Mouse (Mus musculus) heart, embryonic 16.5 days (tissue): ENCODE results near the gene Upp2. TPM values are rescaled to one million over a fixed set of nuclear protein-coding genes. Genes with fewer than 3 reads are reported as not detected.

Experiments
- ATAC-seq: fragments of 200-750 bp; cut with Nextera tagmentation; replicated peaks from 2 replicates; pipeline ENCODE4 v1.8.0; 2017; ENCODE audit warnings: moderate number of reproducible peaks; ENCODE audit not compliant: insufficient read depth, low FRiP score; ENCODE audit errors: extremely low read depth
- H3K27ac ChIP-seq: fragments of 300-500 bp; sonication (generic); 2 replicates; pipeline ENCODE4 v1.5.1; 2014; ENCODE audit warnings: mild to moderate bottlenecking, low read length, control low read depth, moderate library complexity
- H3K27me3 ChIP-seq: fragments of 300-500 bp; sonication (generic); 2 replicates; pipeline ENCODE4 v1.6.1; 2014; ENCODE audit warnings: low read length, mixed read lengths; ENCODE audit not compliant: control insufficient read depth, insufficient read depth
- H3K36me3 ChIP-seq: fragments of 300-500 bp; sonication (generic); 2 replicates; pipeline ENCODE4 v1.6.1; 2014; ENCODE audit not compliant: control insufficient read depth, insufficient read depth
- H3K4me1 ChIP-seq: fragments of 300-500 bp; sonication (generic); 2 replicates; pipeline ENCODE4 v1.6.1; 2014; ENCODE audit warnings: low read length, mixed read lengths; ENCODE audit not compliant: control insufficient read depth, insufficient read depth
- H3K4me2 ChIP-seq: fragments of 300-500 bp; sonication (generic); 2 replicates; pipeline ENCODE4 v1.6.1; 2014; ENCODE audit warnings: low read depth, mild to moderate bottlenecking, control low read depth, low read length
- H3K4me3 ChIP-seq: fragments of 300-500 bp; sonication (generic); 2 replicates; pipeline ENCODE4 v1.5.1; 2014; ENCODE audit warnings: mild to moderate bottlenecking, control low read depth, low read length
- H3K9ac ChIP-seq: fragments of 300-500 bp; sonication (generic); 2 replicates; pipeline ENCODE4 v1.6.1; 2014; ENCODE audit warnings: low read length, control low read depth
- H3K9me3 ChIP-seq: fragments of 300-500 bp; sonication (generic); replicated peaks from 2 replicates; pipeline ENCODE4 v1.6.1; 2016; ENCODE audit warnings: low read length; ENCODE audit not compliant: control insufficient read depth
- WGBS: fragments of 180-500 bp; shearing (Covaris S2); extraction: QIAGEN DNeasy Blood & Tissue Kit; methylation state at CpG from one replicate; pipeline ENCODE4 v1.1.7; 2014; 5-methylcytosine and 5-hydroxymethylcytosine counted together
- polyA plus RNA-seq: library from polyadenylated mRNA; unstranded; fragments of >200 nt; fragmentation: Nextera tagmentation; extraction: Ambion mirVana; gene quantifications from 2 replicates; pipeline ENCODE4 v1.2.1, GENCODE M21; 2015

Upp2 gene
- polyA plus RNA-seq, 1 experiment from 2014 or later, result 5.4 TPM

GRCm38 (mm10) chr2:58614851-58615250 is 47.8 kb downstream of the Upp2 start:
- ATAC-seq, result no peak
- no peak overlapping the region for H3K4me2 ChIP-seq
- WGBS, result 95% methylated on average over 8 of the region's 8 CpGs

DNA sequence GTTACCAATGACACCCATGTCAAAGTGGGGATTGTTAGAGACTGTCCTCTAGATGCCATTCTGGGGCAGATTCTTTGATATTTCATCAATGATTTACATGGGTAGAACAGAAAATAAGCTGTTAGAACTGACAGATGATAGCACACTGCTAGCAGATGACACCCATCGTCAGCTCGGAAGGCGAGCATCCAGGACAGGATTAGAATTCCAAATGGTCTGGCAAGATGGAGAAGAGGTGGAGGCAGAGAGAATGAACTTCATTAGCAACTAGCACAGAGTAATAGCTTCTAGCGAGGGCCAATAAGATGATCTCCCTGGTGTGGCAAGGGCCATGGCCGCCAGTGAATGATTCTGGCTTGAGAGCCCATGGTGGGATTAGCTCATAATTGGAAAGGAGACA is 48.7 kb downstream of the Upp2 start:
- H3K9ac ChIP-seq, result no peak overlapping the region
- no peak overlapping the region for H3K27ac ChIP-seq
- H3K27me3 ChIP-seq, result no peaks in the 10 kb centered on the region
- WGBS, result 89% methylated on average over 5 of the region's 5 CpGs
- no peak overlapping the region for H3K4me3 ChIP-seq
- no peak overlapping the region for H3K4me2 ChIP-seq
- ATAC-seq, result no peak
- no peaks in the 10 kb centered on the region for H3K4me1 ChIP-seq
- no peaks in the 10 kb centered on the region for H3K36me3 ChIP-seq
- no peaks in the 10 kb centered on the region for H3K9me3 ChIP-seq

More at GRCm38 (mm10) chr2:58614851-58615250, 47.8 kb downstream of the Upp2 start:
- Histone ChIP-seq H3K4me1 (no peaks in the 10 kb centered on the region), H3K4me3 (no peak overlapping the region), H3K27me3 (no peaks in the 10 kb centered on the region), H3K9me3 (no peaks in the 10 kb centered on the region), H3K9ac (no peak overlapping the region), H3K36me3 (no peaks in the 10 kb centered on the region), H3K27ac (no peak overlapping the region)

DNA sequence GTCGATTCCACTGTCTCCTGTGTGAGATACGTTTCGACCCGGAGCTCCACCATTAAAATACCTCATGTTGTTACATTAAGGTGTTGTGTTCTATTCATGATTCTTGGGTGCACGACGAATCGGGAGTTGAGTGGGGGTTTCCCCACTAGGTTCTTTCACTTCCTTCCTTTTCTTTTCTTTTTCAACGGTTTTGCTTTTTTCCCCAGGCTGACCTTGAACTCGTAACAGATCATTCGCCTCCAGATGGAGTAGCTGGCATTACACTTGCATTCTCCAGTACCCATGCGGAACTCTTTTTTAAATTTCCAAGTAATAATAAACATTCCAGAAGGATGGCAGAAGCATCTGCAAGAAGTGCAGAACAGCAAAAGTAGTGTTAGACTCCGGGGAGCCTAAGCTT is 58.1 kb downstream of the Upp2 start:
- H3K4me3 ChIP-seq, result no peak overlapping the region
- H3K9ac ChIP-seq, result no peak overlapping the region
- H3K4me1 ChIP-seq, result no peaks in the 10 kb centered on the region
- no peaks in the 10 kb centered on the region for H3K27me3 ChIP-seq
- no peaks in the 10 kb centered on the region for H3K9me3 ChIP-seq
- H3K36me3 ChIP-seq, result no peaks in the 10 kb centered on the region
- ATAC-seq, result no peak
- H3K4me2 ChIP-seq, result no peak overlapping the region
- H3K27ac ChIP-seq, result no peak overlapping the region
- 80% methylated on average over 12 of the region's 12 CpGs for WGBS

DNA sequence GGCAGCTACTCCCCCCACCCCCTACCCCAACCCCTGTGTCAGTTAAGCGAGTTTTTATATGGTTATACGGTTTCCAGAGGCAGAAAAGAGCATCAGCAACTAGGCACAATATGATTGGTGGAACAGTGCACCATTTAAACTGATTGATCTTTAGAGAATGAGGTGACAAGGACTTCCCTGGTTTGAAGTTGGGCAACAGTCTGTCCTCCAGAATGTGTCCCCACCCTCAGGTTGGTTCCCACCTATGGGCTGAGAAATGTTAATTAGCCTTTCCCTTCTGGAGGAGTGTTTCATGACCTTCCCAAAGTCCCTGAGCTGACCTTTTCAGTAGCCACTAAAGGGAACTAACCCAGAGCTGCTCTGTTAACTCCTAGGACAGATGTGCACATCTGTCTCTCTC is 58.6 kb downstream of the Upp2 start:
- no peaks in the 10 kb centered on the region for H3K36me3 ChIP-seq
- H3K4me1 ChIP-seq, result no peaks in the 10 kb centered on the region
- WGBS, result 52% methylated on average over 2 of the region's 2 CpGs
- no peaks in the 10 kb centered on the region for H3K9me3 ChIP-seq
- no peak overlapping the region for H3K4me2 ChIP-seq
- no peak overlapping the region for H3K27ac ChIP-seq
- no peak overlapping the region for H3K9ac ChIP-seq
- no peak overlapping the region for H3K4me3 ChIP-seq
- ATAC-seq, result no peak
- H3K27me3 ChIP-seq, result no peaks in the 10 kb centered on the region

DNA sequence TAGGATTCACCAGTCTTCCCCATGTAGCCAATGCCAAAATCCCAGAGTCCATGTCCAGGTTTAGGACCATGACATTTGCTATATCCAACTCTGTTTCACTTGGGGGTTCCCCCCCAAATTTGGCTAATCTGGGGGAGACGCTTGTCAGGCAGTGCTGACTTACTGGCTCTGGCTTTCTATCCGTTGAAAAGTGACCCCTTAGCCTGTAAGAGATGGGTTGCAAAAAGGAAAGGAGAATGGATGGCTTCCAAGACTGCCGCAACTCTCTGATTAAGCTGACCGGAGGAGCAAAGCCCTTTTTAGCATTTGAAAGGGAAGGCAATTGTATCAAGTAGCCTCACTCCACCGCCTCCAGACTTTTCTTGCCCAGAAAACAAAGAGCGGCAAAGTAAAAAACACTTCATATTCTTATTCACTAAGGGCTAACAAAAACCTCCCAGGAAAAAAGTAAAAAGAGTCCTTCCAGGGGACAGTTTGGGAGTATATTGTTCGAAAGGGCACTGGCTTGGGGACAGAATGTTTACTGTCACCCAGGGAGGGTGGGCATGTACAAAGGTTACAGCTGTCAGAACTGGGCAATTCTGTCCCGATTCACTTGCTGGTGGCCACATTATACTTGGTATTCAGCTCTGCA is 59.2 kb downstream of the Upp2 start:
- H3K9ac ChIP-seq, result no peak overlapping the region
- no peak for ATAC-seq
- no peak overlapping the region for H3K4me2 ChIP-seq
- H3K36me3 ChIP-seq, result no peaks in the 10 kb centered on the region
- H3K4me3 ChIP-seq, result no peak overlapping the region
- H3K4me1 ChIP-seq, result no peaks in the 10 kb centered on the region
- no peaks in the 10 kb centered on the region for H3K9me3 ChIP-seq
- 36% methylated on average over 8 of the region's 8 CpGs for WGBS
- no peak overlapping the region for H3K27ac ChIP-seq
- H3K27me3 ChIP-seq, result no peaks in the 10 kb centered on the region

DNA sequence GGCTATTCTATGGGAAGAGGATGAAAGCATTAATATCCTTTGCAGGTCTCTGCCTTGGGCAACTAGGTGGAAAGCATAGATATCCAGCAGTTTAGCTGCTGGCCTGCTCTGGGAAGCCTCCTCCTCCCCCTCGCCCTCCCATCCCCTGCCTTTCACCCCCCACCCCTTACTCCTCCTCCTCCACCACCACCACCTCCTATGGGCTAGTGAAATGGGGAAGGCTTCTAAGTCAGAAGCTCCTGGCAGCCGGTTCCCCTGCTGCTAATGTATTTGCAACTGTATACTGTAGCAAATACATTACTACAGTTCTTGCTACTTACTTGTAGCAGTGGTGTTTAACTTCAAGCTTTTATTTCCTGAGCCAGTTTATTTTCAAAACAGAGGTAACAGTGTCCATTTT is 60.9 kb downstream of the Upp2 start:
- Histone ChIP-seq H3K4me1 (no peaks in the 10 kb centered on the region), H3K9me3 (no peaks in the 10 kb centered on the region), H3K36me3 (no peaks in the 10 kb centered on the region), H3K4me2 (no peak overlapping the region), H3K9ac (no peak overlapping the region), H3K4me3 (no peak overlapping the region), H3K27ac (no peak overlapping the region), H3K27me3 (no peaks in the 10 kb centered on the region)
- ATAC-seq, result no peak
- WGBS, result 40% methylated on average over 1 of the region's 2 CpGs

- Histone ChIP-seq H3K9me3 (no peaks in the 10 kb centered on the region), H3K36me3 (no peaks in the 10 kb centered on the region), H3K27me3 (no peaks in the 10 kb centered on the region), H3K4me1 (no peaks in the 10 kb centered on the region), H3K9ac (no peak overlapping the region), H3K4me3 (no peak overlapping the region), H3K4me2 (no peak overlapping the region), H3K27ac (no peak overlapping the region)
- ATAC-seq, result no peak
- WGBS, result 80% methylated on average over 3 of the region's 3 CpGs
Observed at GRCm38 (mm10) chr2:58628993-58629392, 61.9 kb downstream of the Upp2 start.

- 57% methylated on average over 7 of the region's 7 CpGs for WGBS
- Histone ChIP-seq H3K4me2 (no peak overlapping the region), H3K4me3 (no peak overlapping the region), H3K36me3 (no peaks in the 10 kb centered on the region), H3K27me3 (no peaks in the 10 kb centered on the region), H3K4me1 (no peaks in the 10 kb centered on the region), H3K9ac (no peak overlapping the region), H3K27ac (no peak overlapping the region), H3K9me3 (no peaks in the 10 kb centered on the region)
- ATAC-seq, result no peak
Observed at GRCm38 (mm10) chr2:58629440-58629839, 62.3 kb downstream of the Upp2 start.

DNA sequence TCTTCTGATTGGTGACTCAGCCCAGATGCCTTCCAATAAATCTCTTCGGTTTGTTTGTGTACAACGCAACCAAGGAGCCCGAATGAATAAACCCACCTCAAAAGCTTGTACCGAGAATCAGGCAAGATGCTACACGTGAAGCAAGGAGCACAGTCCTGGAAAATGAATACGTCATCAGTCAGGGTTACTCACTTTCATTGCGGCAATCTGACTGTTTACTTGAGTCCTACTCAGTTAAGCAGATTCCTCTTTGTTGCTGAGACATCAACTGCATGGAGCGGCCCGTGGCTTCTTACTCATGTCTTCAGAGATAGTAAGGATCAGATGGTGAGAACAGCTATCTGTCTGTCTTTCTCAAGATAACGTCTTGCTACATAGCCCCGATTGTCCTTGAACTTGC is 66.7 kb downstream of the Upp2 start:
- 91% methylated on average over 11 of the region's 11 CpGs for WGBS
- no peak overlapping the region for H3K4me3 ChIP-seq
- no peaks in the 10 kb centered on the region for H3K27me3 ChIP-seq

More for the DNA sequence above, 66.7 kb downstream of the Upp2 start:
- H3K4me2 ChIP-seq, result no peak overlapping the region
- ATAC-seq, result no peak
- H3K4me1 ChIP-seq, result no peaks in the 10 kb centered on the region
- no peak overlapping the region for H3K9ac ChIP-seq
- H3K9me3 ChIP-seq, result no peaks in the 10 kb centered on the region
- H3K27ac ChIP-seq, result no peak overlapping the region
- no peaks in the 10 kb centered on the region for H3K36me3 ChIP-seq
